Mouse (Mus musculus) small intestine, adult 2 months (tissue): ENCODE measurements around the gene Mrgpra2a.
"Not testable (repeated sequence)": the region's sequence is repeated elsewhere in the genome, so short reads cannot be mapped to it uniquely, and the experiment has no call there.

Experiments
- CTCF ChIP-seq: fragments of 200-500 bp; IDR thresholded peaks from 2 replicates; pipeline ENCODE4 v1.5.1; 2012; ENCODE audit warnings: low read depth, mild to moderate bottlenecking, control low read depth, inconsistent platforms, low read length, moderate library complexity, mixed read lengths; ENCODE audit not compliant: insufficient replicate concordance, insufficient read length; ENCODE audit errors: extremely low read depth
- POLR2A ChIP-seq: fragments of 200-500 bp; IDR thresholded peaks from 2 replicates; pipeline ENCODE4 v1.6.1; 2012; ENCODE audit warnings: low read depth, mild to moderate bottlenecking, control low read depth, inconsistent platforms, low read length, moderate library complexity

DNA sequence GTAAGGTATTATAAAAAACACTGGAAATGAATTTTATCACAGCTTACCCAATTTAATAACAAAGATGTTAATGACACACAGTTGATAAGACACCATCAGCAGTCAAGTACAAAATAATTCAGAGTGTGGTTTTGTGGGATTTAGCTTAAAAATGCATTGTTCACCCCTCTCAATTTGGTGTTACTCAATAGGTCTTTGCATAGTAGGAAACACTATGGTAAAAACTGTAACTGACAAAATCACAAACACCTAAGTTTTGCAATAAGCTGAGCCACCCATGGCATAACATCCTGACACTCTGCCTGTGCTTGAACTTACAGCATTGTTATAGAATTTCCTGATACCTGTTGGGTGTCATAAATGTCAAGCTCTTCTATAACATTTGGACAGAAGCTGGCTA lies 39.3 kb upstream of the Mrgpra2a start:
- not testable (repeated sequence) for TF ChIP-seq CTCF, POLR2A
